Mouse (Mus musculus) fibroblast of lung, adult 2 months (primary cell): ENCODE data around the gene Plekha1.

Source experiments
- DNase-seq: peaks from one replicate; pipeline ENCODE4 v3.0.0-alpha.2; 2011; ENCODE audit warnings: low read depth

Plekha1 gene

GRCm38 (mm10) chr7:130865613-130866591 is at the start of gene Plekha1:
TSS of gene Plekha1 (plus strand) at chr7:130865756.
- peak; percentile 91 for DNase-seq

GRCm38 (mm10) chr7:130816243-130816642 is 49.3 kb upstream of the Plekha1 start:
- no peak for DNase-seq

- no peak for DNase-seq
Measured at GRCm38 (mm10) chr7:130818813-130819212, 46.7 kb upstream of the Plekha1 start.

- DNase-seq: no peak
Measured at GRCm38 (mm10) chr7:130819624-130820023, 45.9 kb upstream of the Plekha1 start.

- DNase-seq: no peak
Measured at GRCm38 (mm10) chr7:130823992-130824391, 41.6 kb upstream of the Plekha1 start.

- DNase-seq: no peak
Measured at GRCm38 (mm10) chr7:130826343-130826742, 39.2 kb upstream of the Plekha1 start.

- DNase-seq: no peak
Measured at GRCm38 (mm10) chr7:130827431-130827830, 38.1 kb upstream of the Plekha1 start.

GRCm38 (mm10) chr7:130827844-130828403 is 37.6 kb upstream of the Plekha1 start:
- DNase-seq: no peak

GRCm38 (mm10) chr7:130828475-130828874 is 37.1 kb upstream of the Plekha1 start:
- no peak for DNase-seq

GRCm38 (mm10) chr7:130831586-130831985 is 34.0 kb upstream of the Plekha1 start:
- DNase-seq: no peak

- DNase-seq: peak; percentile 40
Measured at GRCm38 (mm10) chr7:130834299-130834698, 31.3 kb upstream of the Plekha1 start.

GRCm38 (mm10) chr7:130834958-130835861 is 30.3 kb upstream of the Plekha1 start:
- DNase-seq: peak; percentile 65

- no peak for DNase-seq
Measured at GRCm38 (mm10) chr7:130836066-130836465, 29.5 kb upstream of the Plekha1 start.

- DNase-seq: no peak
Measured at GRCm38 (mm10) chr7:130837941-130838657, 27.5 kb upstream of the Plekha1 start.

GRCm38 (mm10) chr7:130838658-130839025 is 26.9 kb upstream of the Plekha1 start:
- no peak for DNase-seq

GRCm38 (mm10) chr7:130839380-130840100 is 26.0 kb upstream of the Plekha1 start:
- no peak for DNase-seq

GRCm38 (mm10) chr7:130847164-130847718 is 18.3 kb upstream of the Plekha1 start:
- no peak for DNase-seq

GRCm38 (mm10) chr7:130854684-130855292 is 10.8 kb upstream of the Plekha1 start:
- no peak for DNase-seq

- DNase-seq: peak; percentile 76
Measured at GRCm38 (mm10) chr7:130855681-130856080, 9.9 kb upstream of the Plekha1 start.

- DNase-seq: no peak
Measured at GRCm38 (mm10) chr7:130857973-130858372, 7.6 kb upstream of the Plekha1 start.
